Mouse (Mus musculus): ENCODE results near the gene Agbl3. TPM values are rescaled to one million over a fixed set of nuclear protein-coding genes. Genes with fewer than 3 reads are reported as not detected.

The Agbl3 gene
- total RNA-seq, 2 experiments from 2014 or later: 3.1 to 3.9 TPM

GRCm38 (mm10) chr6:34869225-34869915, 89.1 kb downstream of the Agbl3 start:
- DNase-seq: peak; percentile 24 to 42
- intact Hi-C loops (cut with DNase I): loop anchor here (5.0 kb wide), 2 partner anchors 247 to 272 kb away; partner anchors contain the start of gene Cald1

- intact Hi-C loops (cut with DNase I): no loop called here
- DNase-seq: no peak
These were observed 89.9 kb downstream of the Agbl3 start for GRCm38 (mm10) chr6:34870136-34870535.

GRCm38 (mm10) chr6:34870724-34871123, 90.5 kb downstream of the Agbl3 start:
- intact Hi-C loops (cut with DNase I): no loop called here
- DNase-seq: no peak

- intact Hi-C loops (cut with DNase I): no loop called here
- no peak for DNase-seq
These were observed 91.7 kb downstream of the Agbl3 start for GRCm38 (mm10) chr6:34871929-34872328.

GRCm38 (mm10) chr6:34872871-34873270, 92.6 kb downstream of the Agbl3 start:
- DNase-seq: no peak
- intact Hi-C loops (cut with DNase I): no loop called here

- intact Hi-C loops (cut with DNase I): no loop called here
- DNase-seq: peak; percentile 77 to 83
These were observed 94.1 kb downstream of the Agbl3 start for GRCm38 (mm10) chr6:34874101-34874921.

- intact Hi-C loops (cut with DNase I): loop anchor here (5.0 kb wide), 3 partner anchors 37 to 363 kb away; partner anchors contain the start of gene Wdr91
- DNase-seq: peak; percentile 48 to 67
These were observed 95.1 kb downstream of the Agbl3 start for GRCm38 (mm10) chr6:34875268-34875761.

- no peak for DNase-seq
- intact Hi-C loops (cut with DNase I): loop anchor here (5.0 kb wide), 3 partner anchors 36 to 364 kb away; partner anchors contain the start of gene Wdr91
These were observed 96.0 kb downstream of the Agbl3 start for GRCm38 (mm10) chr6:34875966-34876834.

- DNase-seq: no peak
These were observed 96.6 kb downstream of the Agbl3 start for GRCm38 (mm10) chr6:34876835-34877156.

GRCm38 (mm10) chr6:34877509-34878321, 97.5 kb downstream of the Agbl3 start, which contains the start of gene Cyren:
TSS of gene Cyren (minus strand) at chr6:34878060.
- intact Hi-C loops (cut with DNase I): loop anchor here (1.0 to 5.0 kb wide), 5 partner anchors 14 to 365 kb away; partner anchors contain the start of genes Agbl3, Tmem140 and Wdr91
- peak; percentile 93 for DNase-seq

More at GRCm38 (mm10) chr6:34876835-34877156, 96.6 kb downstream of the Agbl3 start:
- intact Hi-C loops (cut with DNase I): loop anchor here (1.0 to 5.0 kb wide), 4 partner anchors 13 to 364 kb away; partner anchors contain the start of genes Tmem140 and Wdr91

GRCm38 (mm10) chr6:34879101-34879740, 99.0 kb downstream of the Agbl3 start:
- DNase-seq: no peak
- intact Hi-C loops (cut with DNase I): loop anchor here (5.0 kb wide), 3 partner anchors 33 to 367 kb away; partner anchors contain the start of gene Wdr91

GRCm38 (mm10) chr6:34879911-34880475, 99.8 kb downstream of the Agbl3 start:
- intact Hi-C loops (cut with DNase I): loop anchor here (5.0 kb wide), 3 partner anchors 32 to 368 kb away; partner anchors contain the start of gene Wdr91
- DNase-seq: peak in 1 of 2 experiments; percentile 41

GRCm38 (mm10) chr6:34884724-34885123, 104.5 kb downstream of the Agbl3 start:
- DNase-seq: no peak

GRCm38 (mm10) chr6:34887131-34887850, 107.1 kb downstream of the Agbl3 start:
- intact Hi-C loops (cut with DNase I): no loop called here
- DNase-seq: no peak

More at GRCm38 (mm10) chr6:34884724-34885123, 104.5 kb downstream of the Agbl3 start:
- intact Hi-C loops (cut with DNase I): no loop called here

GRCm38 (mm10) chr6:34889185-34889584, 109.0 kb downstream of the Agbl3 start:
- DNase-seq: no peak
- intact Hi-C loops (cut with DNase I): no loop called here

- no peak for DNase-seq
- intact Hi-C loops (cut with DNase I): no loop called here
These were observed 115.3 kb downstream of the Agbl3 start for GRCm38 (mm10) chr6:34895569-34895968.

GRCm38 (mm10) chr6:34896168-34896780, 116.0 kb downstream of the Agbl3 start:
- no peak for DNase-seq
- intact Hi-C loops (cut with DNase I): no loop called here
